Comparison of ENCODE assay signal across 16 mouse cellular contexts in genomic region chr11:101507090-101507489, GRCm38 (mm10).
"Had no signal": no experiment of that assay in that cellular context is flagged by ENCODE, and none has a peak within 500 bp of the region (broad histone marks: within the 10 kb centered on the region; RNA-seq: fewer than 3 reads in every experiment).

No protein-coding gene starts in this region.

- H3K9me3 ChIP-seq: kidney, embryonic 15.5 days; limb, embryonic 12.5 days; limb, embryonic 15.5 days; liver, embryonic 12.5 days; liver, embryonic 15.5 days; lung, embryonic 15.5 days; megakaryocyte, embryonic 14.5 days had no signal

- H3K4me2 ChIP-seq: kidney, embryonic 15.5 days; limb, embryonic 12.5 days; limb, embryonic 15.5 days; liver, embryonic 12.5 days; liver, embryonic 15.5 days; lung, embryonic 15.5 days; midbrain, embryonic 11.5 days had no signal

- H3K4me3 ChIP-seq: kidney, embryonic 15.5 days; limb, embryonic 12.5 days; limb, embryonic 15.5 days; liver, embryonic 12.5 days; liver, embryonic 15.5 days; lung, embryonic 15.5 days; megakaryocyte, embryonic 14.5 days had no signal

- DNase-seq: kidney, adult 11 months; kidney, adult 8-10 months; kidney, postnatal 14 days; kidney, postnatal 4 days; left cerebral cortex, postnatal 4 days; midbrain, embryonic 14.5 days; thymus, adult 18-20 months; thymus, postnatal 36 days had no signal

- H3K27me3 ChIP-seq: kidney, embryonic 15.5 days; limb, embryonic 12.5 days; limb, embryonic 15.5 days; liver, embryonic 12.5 days; liver, embryonic 15.5 days; lung, embryonic 15.5 days; megakaryocyte, embryonic 14.5 days had no signal

- H3K9ac ChIP-seq: kidney, embryonic 15.5 days; limb, embryonic 12.5 days; limb, embryonic 15.5 days; liver, embryonic 12.5 days; liver, embryonic 15.5 days; lung, embryonic 15.5 days had no signal

- H3K4me1 ChIP-seq: kidney, embryonic 15.5 days; limb, embryonic 12.5 days; limb, embryonic 15.5 days; liver, embryonic 15.5 days; lung, embryonic 15.5 days; megakaryocyte, embryonic 14.5 days had no signal

- ATAC-seq: liver, embryonic 12.5 days had no signal

- H3K27ac ChIP-seq: kidney, embryonic 15.5 days; limb, embryonic 12.5 days; limb, embryonic 15.5 days; liver, embryonic 12.5 days; liver, embryonic 15.5 days; lung, embryonic 15.5 days had no signal
